Mouse (Mus musculus) ovary, adult 2 months (tissue): Measurements from ENCODE around the gene 0610030E20Rik. TPM values are rescaled to one million over a fixed set of nuclear protein-coding genes. Genes with fewer than 3 reads are reported as not detected.

Experiments
- polyA plus RNA-seq: library from polyadenylated mRNA; depleted of rRNA; stranded (reverse); fragments of >200 nt; gene quantifications from 2 replicates; pipeline ENCODE4 v1.2.3, GENCODE M21; 2012; rRNA removed

The 0610030E20Rik gene
- polyA plus RNA-seq, result 20.0 and 22.8 TPM in 2 replicates

GRCm38 (mm10) chr6:72347166-72347941 is at the start of gene 0610030E20Rik:
0610030E20Rik (plus strand) TSS chr6:72347317.

GRCm38 (mm10) chr6:72345074-72345567 is 2.0 kb upstream of the 0610030E20Rik start, which contains the start of gene Usp39:
Usp39 (minus strand) TSS chr6:72345184.

GRCm38 (mm10) chr6:72355066-72355911 is 8.2 kb downstream of the 0610030E20Rik start, which contains the start of gene Tmem150a:
Tmem150a (plus strand) TSS chr6:72355447.

DNA sequence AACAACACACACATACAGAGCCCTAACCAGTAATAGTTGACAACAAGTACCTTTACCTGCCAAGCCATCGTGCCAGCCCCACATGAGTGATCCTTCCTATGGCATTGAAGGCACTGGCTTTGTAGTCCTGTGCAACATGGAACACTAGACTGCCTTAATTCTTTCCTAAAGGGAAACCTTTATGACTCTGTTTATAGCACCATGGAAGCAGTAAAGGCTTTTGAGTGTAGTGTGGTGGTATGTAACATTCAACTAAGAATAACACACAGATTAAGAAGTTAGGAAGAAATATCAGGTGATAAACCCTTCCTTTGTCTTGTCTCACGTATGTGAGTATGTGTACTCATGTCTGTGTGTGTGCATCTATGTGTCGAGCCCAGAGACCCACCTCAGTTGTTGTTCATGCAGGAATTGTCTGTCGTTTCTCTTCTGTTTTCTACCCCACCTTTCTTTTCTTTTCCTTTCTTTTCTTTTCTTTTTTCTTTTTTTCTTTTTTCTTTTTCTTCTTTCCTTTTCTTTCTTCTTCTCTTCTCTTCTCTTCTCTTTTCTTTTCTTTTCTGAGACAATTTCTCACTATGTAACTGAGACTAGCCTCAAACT is 19.8 kb downstream of the 0610030E20Rik start, which contains the start of gene Rnf181:
Gene Rnf181, minus strand, starts transcription at position 113 of the 600 bp plus-strand sequence.

DNA sequence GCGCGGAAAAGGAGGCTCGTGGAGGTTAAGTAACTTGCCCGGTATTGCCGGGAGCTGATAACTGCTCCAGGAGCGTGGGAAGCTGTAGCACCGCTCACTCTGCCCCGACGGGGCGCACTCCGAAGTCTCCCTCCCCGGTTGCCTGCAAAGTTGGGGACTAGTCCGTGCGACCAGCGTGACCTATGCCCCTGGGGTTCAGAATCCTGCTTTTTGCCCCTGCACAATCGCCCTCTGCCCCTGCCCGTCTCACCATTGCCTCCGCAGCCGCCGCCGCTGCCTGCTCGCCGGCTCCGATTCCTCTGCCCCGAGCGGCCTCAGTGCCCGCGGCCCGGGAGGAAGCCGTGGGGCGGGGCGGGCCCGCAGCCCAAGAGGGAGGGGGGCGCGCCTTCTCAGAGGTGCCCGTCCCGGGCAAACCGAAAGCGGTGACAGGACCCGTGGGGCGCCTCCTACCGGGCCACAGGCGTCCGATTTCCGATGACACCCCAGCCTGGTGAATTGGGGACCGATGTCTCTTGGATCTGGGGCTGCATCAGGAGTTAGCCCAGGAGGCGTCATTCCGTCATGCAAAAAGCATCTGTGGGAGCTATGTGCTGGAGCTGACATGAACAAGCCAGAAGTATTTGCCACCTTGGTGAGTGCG is 33.1 kb downstream of the 0610030E20Rik start, which contains the start of gene Vamp5:
Gene Vamp5, minus strand, starts transcription at position 338 of the 640 bp plus-strand sequence.

DNA sequence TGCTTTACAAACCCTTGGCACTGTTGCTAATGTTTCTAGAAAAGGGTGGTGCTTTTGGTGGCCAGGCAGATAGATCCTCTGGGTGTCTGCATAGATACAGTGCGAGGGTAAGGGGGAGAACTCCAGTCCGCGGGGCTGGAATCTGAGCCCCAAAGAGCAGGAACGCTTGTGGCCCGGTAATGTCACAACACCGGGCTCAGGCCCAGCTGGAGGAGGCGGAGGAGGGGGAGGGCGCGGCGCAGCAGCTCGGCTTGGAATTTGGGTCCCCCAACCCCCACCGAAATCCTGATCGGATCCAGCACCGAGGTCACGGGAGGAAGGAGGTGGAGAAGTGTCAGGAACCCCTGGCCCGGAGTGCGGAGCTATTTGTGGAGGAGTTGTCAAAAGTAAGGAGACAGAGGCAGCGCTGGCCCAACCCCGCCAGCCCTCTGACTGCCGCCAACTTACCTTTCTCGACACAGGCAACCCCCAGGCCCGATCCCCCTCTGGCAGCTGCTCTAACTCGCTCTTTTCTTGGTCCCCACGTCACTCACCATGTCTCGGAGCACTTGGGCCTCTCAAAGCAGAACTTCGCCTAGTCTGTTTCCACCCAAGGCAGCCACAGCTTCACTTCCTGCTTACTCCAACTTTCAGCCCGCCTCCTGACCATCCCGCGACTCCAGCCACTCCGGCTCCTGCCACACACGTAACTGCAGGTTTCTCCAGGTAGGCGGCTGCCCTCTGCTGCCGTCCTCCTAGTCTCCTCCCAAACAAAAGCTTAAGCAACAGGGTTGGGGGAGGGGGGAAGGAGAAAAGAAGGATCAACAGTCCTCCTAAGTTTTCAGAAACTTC is 43.0 kb downstream of the 0610030E20Rik start, which contains the start of gene Vamp8:
Gene Vamp8, minus strand, starts transcription at position 763 of the 831 bp plus-strand sequence.

Other genes with a start within 250 kb of the 0610030E20Rik start
- gene St3gal5, start 249.7 kb upstream of the 0610030E20Rik start, polyA plus RNA-seq, result 194 and 215 TPM in 2 replicates
- 22.5 and 23.5 TPM in 2 replicates for gene Atoh8, start 111.7 kb upstream of the 0610030E20Rik start, polyA plus RNA-seq
- 0.70 and 1.3 TPM in 2 replicates for gene Sftpb, start 42.7 kb upstream of the 0610030E20Rik start, polyA plus RNA-seq
- 21.4 and 22.0 TPM in 2 replicates for gene Usp39, start 2.1 kb upstream of the 0610030E20Rik start, polyA plus RNA-seq
- gene Tmem150a, start 8.1 kb downstream of the 0610030E20Rik start, polyA plus RNA-seq, result 60.2 and 70.6 TPM in 2 replicates
- 118 TPM in 2 replicates for gene Rnf181, start 19.6 kb downstream of the 0610030E20Rik start, polyA plus RNA-seq
- gene Vamp5, start 33.2 kb downstream of the 0610030E20Rik start, polyA plus RNA-seq, result 24.6 and 38.9 TPM in 2 replicates
- 75.9 and 104 TPM in 2 replicates for gene Vamp8, start 43.4 kb downstream of the 0610030E20Rik start, polyA plus RNA-seq
- 26.2 and 28.1 TPM in 2 replicates for gene Ggcx, start 67.0 kb downstream of the 0610030E20Rik start, polyA plus RNA-seq
- gene Mat2a, start 92.2 kb downstream of the 0610030E20Rik start, polyA plus RNA-seq, result 88.6 and 104 TPM in 2 replicates
- gene Sh2d6, start 174.4 kb downstream of the 0610030E20Rik start, polyA plus RNA-seq, result 0.28 and 0.53 TPM in 2 replicates
- gene Capg, start 197.1 kb downstream of the 0610030E20Rik start, polyA plus RNA-seq, result 64.9 and 70.2 TPM in 2 replicates